Mouse (Mus musculus) embryonic fibroblast, embryonic 13.5 days (primary cell): ENCODE data around the gene Scrn3.

ENCODE experiments used
- CTCF ChIP-seq: IDR thresholded peaks from 2 replicates; pipeline ENCODE4 v1.5.1; 2011; ENCODE audit warnings: mild to moderate bottlenecking, control low read depth, low read length, moderate library complexity, borderline replicate concordance; ENCODE audit not compliant: insufficient read depth
- POLR2A ChIP-seq: IDR thresholded peaks from 2 replicates; pipeline ENCODE4 v1.6.1; 2011; ENCODE audit warnings: low read depth, mild to moderate bottlenecking, control low read depth, low read length, moderate library complexity

- TF ChIP-seq POLR2A, result no peak
- TF ChIP-seq CTCF, result no peak
These were observed 34.7 kb upstream of the Scrn3 start for GRCm38 (mm10) chr2:73277709-73278075.
